Mouse (Mus musculus) heart, adult 9 months (tissue): Measurements from ENCODE around the gene Tmem170b.

ENCODE experiments used
- DNase-seq, 2 experiments: peaks; one replicate each; pipeline ENCODE4 v3.0.0; 2022; ENCODE audit warnings: low spot score in 2 of 2

Gene Tmem170b

DNA sequence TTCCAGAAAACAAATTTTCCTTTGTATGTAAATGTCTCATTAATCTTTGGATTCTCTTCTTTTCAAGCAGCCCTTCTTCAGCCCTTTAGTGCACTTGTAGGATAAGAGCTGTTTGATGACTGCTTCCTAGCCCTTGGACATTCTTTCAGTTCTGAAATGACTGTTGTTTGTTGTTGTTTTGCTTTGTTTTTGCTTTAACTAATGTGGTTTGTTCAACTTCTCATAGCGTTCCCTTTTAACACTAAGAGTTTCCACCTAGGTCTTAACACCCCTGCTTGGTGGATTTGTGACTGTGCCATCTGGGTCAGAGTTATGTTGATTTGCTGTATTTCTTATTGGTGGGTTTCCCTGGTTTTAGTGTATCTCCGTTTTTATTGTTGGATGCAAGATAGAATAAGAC, 8.8 kb downstream of the Tmem170b start:
- no peak for DNase-seq

- no peak for DNase-seq
Observed at GRCm38 (mm10) chr13:41614982-41615381, 9.3 kb downstream of the Tmem170b start.

DNA sequence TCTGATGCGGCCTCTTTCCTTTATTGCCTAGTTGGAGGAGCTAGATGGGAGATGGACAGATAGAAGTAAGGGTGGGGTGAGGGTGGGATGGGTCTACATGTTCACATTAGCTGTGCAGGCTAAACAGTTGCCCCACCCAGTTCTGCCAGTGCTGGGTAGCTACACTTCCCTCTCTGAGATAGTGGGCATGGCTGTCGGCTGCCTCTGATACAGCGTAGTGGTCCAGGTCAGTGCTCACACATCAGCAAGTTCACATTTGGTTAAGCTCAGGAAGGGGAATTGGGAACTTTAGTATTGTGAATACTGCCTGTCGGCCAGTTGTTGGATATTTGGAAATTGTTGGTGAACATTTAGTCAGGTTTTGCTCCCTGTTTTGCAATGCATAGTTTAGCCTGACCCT, 13.8 kb downstream of the Tmem170b start:
- no peak for DNase-seq

GRCm38 (mm10) chr13:41620132-41620531, 14.4 kb downstream of the Tmem170b start:
- no peak for DNase-seq

DNA sequence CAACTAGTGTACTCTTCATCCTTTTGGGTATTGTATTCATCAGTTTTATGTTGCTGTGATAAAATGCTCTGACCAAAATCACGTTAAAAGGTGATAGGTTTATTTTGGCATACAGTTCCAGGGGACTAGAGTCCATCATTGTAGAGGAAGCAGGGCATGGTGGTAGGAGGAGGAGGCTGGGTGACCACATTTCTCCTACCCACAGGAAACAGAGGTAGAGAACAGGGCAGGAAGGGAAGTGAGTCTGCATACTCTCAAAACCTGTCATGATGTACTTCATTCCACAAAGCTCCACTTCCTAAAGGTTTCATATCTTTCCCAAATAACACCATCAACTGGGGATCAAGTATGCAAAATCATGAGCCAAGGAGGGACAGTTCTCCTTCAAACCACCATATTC, 18.4 kb downstream of the Tmem170b start:
- no peak for DNase-seq

DNA sequence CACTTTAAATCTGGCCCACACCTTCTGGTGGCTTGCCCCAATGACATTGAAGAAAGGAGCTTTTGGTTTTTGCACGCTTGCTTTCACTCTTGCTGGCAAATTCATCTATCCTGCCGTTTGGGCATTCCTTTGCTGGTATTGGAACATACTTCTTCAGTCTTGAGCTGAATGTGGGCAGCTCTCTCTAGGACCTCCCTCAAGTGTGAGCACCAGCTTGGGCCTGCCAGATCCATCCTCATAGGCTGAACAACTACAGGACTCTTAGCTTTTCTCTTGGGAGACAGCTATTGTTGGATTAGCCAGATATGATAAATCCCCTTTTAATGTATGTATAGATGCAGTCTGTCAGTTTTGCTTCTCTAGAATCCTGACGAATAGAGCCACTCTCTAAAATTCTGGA, 19.5 kb downstream of the Tmem170b start:
- DNase-seq = no peak

GRCm38 (mm10) chr13:41627277-41627916, 21.7 kb downstream of the Tmem170b start:
- DNase-seq = no peak

DNA sequence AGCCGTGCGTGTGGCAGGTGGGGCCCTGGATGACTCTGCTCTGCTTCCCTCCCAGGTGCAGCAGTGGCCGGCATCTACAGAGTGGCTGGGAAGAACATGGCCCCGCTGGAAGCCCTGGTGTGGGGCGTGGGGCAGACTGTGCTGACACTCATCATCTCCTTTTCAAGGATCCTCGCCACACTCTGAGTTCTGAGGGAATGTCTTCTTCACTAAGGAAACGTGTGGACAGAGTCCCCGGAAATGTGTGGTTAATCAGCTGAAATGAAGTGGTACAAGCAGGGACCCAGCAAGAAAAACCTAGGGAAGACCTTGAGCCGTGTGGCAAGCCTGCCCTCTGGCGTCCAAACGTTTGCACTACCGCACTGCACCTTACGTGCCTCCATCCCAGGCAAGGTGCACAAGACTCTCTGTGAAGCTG, 28.7 kb downstream of the Tmem170b start:
- peak; percentile 54 to 60 for DNase-seq

DNA sequence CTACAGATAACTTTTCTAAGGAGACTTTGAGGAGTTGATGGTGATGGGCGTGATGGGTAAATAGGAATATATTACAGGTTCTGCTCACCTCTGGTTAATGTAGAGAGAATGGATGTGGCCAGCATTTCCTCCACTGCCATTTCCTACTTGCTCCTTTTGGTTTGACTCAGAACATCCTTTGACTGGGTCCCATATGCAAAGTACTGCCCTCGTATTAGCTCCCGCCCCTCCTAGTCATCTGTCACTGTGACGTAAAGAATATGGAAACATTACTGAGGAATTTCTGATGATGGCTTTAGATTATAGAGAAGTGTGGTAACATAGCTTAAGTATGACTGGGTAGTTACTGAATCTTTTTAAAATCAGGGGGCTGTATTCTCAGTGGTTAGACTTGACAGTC, 32.4 kb downstream of the Tmem170b start:
- no peak for DNase-seq

GRCm38 (mm10) chr13:41642851-41643250, 37.1 kb downstream of the Tmem170b start:
- DNase-seq = peak; percentile 31 to 67

- DNase-seq = peak; percentile 74 to 75
Observed at GRCm38 (mm10) chr13:41643798-41644197, 38.1 kb downstream of the Tmem170b start.

- no peak for DNase-seq
Observed at GRCm38 (mm10) chr13:41644591-41645482, 39.1 kb downstream of the Tmem170b start.

GRCm38 (mm10) chr13:41645483-41645859, 39.8 kb downstream of the Tmem170b start:
- DNase-seq = no peak

DNA sequence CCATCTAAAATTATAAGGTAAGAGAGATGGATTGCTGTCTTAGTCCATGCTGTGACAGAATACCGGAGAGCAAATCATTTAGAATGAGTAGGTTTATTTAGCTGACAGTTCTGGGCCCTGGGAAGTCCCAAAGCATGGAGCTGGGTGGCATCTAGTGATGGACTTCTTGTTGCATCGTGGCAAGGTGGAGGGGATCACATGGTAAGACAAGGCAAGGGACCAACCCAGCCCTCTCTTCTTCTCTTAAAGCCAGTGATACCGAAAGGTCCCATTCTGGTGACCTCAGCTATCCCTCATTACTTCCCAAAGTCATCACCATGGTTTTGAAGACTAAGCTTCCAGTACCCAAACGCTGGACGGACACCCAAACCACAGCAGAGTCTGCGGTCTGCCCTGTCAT, 42.3 kb downstream of the Tmem170b start:
- DNase-seq = no peak

DNA sequence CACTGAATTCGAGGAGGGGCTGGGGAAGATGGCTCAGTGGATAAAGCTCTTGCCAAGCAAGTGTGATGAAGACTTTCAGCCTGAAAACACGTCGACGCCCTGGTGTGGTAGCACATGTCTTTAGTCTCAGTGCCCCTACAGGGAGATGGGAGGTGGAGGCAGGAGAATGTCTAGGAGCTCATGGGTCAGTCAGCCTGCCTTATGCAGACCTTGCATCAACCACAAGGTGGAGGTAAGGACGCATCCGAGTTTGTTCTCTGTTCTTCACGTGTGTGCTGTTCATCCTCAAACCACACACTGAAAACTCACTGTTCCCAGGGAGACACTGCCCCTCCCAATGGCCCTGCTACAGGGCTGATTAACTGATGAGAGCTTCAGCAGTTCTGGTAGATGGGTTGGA, 45.0 kb downstream of the Tmem170b start:
- no peak for DNase-seq

DNA sequence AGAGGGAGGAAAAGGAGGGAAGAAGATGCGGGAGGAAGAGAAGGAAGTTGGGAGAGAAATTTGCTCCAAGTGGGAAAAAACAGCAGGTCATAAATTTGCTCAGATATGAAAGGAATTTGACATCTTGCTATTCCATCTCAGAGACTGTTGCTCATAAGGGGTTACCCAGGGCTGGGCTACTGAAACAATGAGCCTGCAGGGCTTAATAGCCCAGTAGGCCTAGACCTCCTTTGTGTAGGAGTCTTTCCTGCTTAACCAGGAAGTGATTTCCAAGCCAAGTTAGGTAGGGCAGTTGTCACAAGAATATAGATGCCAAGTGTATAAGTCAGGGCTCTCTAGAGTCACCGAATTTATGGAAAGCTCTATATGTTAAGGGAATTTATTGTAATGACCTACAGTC, 48.1 kb downstream of the Tmem170b start:
- no peak for DNase-seq

DNA sequence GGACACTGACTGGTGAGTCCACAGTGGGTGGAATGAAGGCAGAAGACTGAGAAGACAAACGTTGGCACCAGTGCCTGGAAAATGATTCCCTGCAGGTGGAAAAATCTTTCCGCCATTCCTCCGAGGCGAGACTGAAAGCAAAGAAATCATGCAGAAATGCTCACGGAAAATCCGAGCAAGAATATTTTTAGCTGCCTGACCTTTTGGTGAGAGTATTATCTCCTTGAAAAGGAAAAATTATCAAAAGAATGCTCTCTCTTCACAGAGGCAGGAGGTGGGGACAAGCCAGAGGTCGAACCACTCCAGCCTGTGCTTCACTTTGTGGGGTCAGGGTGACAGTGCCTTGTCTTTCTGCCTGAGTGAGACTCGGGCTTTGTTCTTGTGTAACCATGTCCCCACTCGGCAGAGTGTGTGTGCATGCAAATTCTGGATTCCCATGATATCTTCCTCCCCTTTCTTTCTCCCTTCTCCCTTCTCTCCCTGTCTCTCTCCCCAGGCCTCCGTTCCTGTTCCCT, 49.9 kb downstream of the Tmem170b start:
- no peak for DNase-seq

DNA sequence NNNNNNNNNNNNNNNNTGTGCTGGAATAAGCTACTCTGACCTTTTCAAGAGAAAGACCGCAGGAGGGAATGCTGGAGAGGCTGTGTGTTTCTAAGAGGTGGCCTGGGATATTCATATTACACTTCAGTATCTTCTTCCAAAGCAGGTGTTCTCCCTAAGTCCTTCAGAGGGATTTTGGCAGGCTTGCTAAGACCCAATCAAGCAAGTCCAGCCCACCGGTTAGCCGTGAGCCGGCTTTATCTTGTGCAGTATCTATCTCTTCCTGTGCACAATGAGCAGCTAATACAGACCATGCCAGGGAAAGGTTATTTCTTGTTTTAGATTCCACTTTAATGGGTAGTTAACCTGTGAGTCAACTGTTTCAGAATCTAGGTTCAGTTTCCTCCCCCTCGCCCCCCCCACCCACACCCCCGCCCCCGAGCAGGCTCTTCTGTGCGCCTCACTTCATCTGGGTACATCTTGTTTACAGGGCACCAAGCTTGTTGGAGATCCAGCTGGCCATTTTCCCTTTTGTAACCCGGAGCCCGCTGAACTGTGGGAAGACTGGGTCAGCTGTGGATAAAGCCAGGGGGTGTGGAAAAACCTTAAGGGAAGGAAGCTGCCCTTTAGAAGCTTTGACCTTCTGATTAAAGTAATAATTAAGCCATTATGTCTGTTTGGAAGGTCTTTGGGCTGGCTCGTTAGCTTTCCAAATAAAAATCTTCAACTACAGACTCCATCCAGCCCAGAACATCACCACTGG, 54.5 kb downstream of the Tmem170b start:
- DNase-seq = no peak

DNA sequence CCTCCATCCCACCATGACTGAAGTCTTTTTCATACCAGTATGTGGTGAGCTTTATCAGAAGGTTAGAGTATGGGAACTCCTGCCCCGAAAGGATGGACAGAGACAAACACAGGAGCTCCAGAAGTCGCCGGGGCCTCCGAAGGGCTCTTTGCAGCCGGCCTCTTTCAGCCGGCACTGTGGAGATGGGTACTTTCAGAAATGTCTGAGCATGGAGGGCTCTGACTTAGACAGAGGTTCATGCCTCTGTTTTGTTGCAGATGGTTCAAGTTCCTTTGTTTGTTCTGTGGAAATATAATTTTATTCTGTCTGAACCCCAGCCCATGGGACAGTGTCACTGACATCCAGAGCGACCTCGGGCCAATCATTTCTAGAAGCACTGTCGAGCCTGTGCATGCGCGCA, 55.4 kb downstream of the Tmem170b start:
- DNase-seq = no peak

DNA sequence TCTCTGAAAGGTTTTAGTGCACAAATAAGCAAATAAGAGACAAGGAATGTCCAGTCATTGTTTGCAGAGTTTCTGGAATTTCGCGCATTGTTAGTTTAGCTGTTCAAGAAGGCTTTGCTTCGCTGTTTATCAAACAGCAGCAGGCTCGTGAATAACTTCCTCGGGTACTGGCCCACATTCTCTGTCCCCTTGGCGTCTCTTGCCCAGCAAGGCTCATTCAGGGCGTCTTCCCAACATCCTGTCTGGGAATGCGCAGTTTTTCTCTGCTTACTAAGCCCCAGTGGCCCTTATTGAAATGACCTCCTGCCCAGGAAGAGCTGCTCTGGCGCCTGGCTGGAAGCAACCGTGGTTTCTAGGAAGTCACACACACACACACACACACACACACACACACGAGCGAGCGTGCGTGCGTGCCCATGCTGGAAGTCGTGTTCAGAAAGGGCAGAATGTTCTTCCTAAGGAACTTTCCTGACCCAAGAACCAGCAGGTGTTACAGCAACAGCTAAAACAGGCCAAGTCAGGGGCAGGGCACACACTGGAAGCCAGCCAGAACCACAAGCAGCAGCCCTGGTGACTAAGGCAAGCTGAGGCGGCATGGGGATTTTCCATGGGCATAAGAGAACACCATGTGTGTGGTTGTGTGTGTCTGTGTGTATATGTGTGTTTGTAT, 56.8 kb downstream of the Tmem170b start:
- DNase-seq = peak; percentile 53 to 58

- no peak for DNase-seq
Observed at GRCm38 (mm10) chr13:41663501-41664195, 57.9 kb downstream of the Tmem170b start.
